10 mouse cellular contexts compared by ENCODE assay signal in genomic region chr9:98429806-98430205, GRCm38 (mm10). TPM values are rescaled to one million over a fixed set of nuclear protein-coding genes. Genes with fewer than 3 reads are reported as not detected.
DNase-seq lines count a peak whose midpoint lies in the region; ATAC-seq lines count a peak whose summit lies in the region.
"Had no signal": no experiment of that assay in that cellular context is flagged by ENCODE, and none has a peak within 500 bp of the region (broad histone marks: within the 10 kb centered on the region; RNA-seq: fewer than 3 reads in every experiment).

No protein-coding gene starts in this region.

- H3K4me1 ChIP-seq in embryonic facial prominence, embryonic 13.5 days, result peaks cover 62% of the 10 kb centered on the region
- H3K4me1 ChIP-seq in intestine, embryonic 15.5 days (replicated peaks), result peaks cover 59% of the 10 kb centered on the region

- H3K36me3 ChIP-seq in embryonic facial prominence, embryonic 13.5 days, result peaks cover 16% of the 10 kb centered on the region
- no peaks in the 10 kb centered on the region for H3K36me3 ChIP-seq in intestine, embryonic 15.5 days

- no peak overlapping the region for H3K9ac ChIP-seq in embryonic facial prominence, embryonic 13.5 days
- H3K9ac ChIP-seq in intestine, embryonic 15.5 days, result no peak overlapping the region

- peak; percentile 25 for DNase-seq in layer of hippocampus, adult 11-12 months (ENCODE audit: low spot score)
- no peak for DNase-seq in layer of hippocampus, adult 9-11 months
- peak; percentile 25 for DNase-seq in lung, postnatal 14 days
- no peak for DNase-seq in MN1 (ENCODE audit: low spot score)
- no peak for DNase-seq in gastrocnemius, postnatal 36 days

- no peaks in the 10 kb centered on the region for H3K27me3 ChIP-seq in embryonic facial prominence, embryonic 13.5 days
- no peaks in the 10 kb centered on the region for H3K27me3 ChIP-seq in intestine, embryonic 15.5 days (replicated peaks)

- WGBS in embryonic facial prominence, embryonic 13.5 days, result 31% methylated on average over 7 of the region's 7 CpGs
- 12% methylated on average over 7 of the region's 7 CpGs for WGBS in intestine, embryonic 15.5 days

- no peak for ATAC-seq in embryonic facial prominence, embryonic 13.5 days (ENCODE audit: insufficient number of reproducible peaks, insufficient read depth, low FRiP score, low TSS enrichment, low read depth)
- ATAC-seq in intestine, embryonic 15.5 days, result peak; percentile 44
- no peak for ATAC-seq in frontal cortex, adult (ENCODE audit: low TSS enrichment)

- no peaks in the 10 kb centered on the region for H3K9me3 ChIP-seq in embryonic facial prominence, embryonic 13.5 days
- no peaks in the 10 kb centered on the region for H3K9me3 ChIP-seq in intestine, embryonic 15.5 days

- intact Hi-C loops in gastrocnemius, postnatal 36 days (cut with DNase I), result no loop called here

- H3K27ac ChIP-seq in embryonic facial prominence, embryonic 13.5 days, result peak overlapping the region; percentile 55
- peak overlapping the region; percentile 33 for H3K27ac ChIP-seq in intestine, embryonic 15.5 days

- H3K4me2 ChIP-seq in embryonic facial prominence, embryonic 13.5 days, result peak overlapping the region; percentile 20; the same call in 1 of the 2 replicates
- peak overlapping the region; percentile 41 for H3K4me2 ChIP-seq in intestine, embryonic 15.5 days (replicated peaks)

- H3K4me3 ChIP-seq in embryonic facial prominence, embryonic 13.5 days, result no peak overlapping the region
- H3K4me3 ChIP-seq in intestine, embryonic 15.5 days (replicated peaks), result no peak overlapping the region

RNA-seq across cellular contexts. Expression of gene Rbp1, which starts 7.0 kb away (rescaled TPM):
- polyA plus RNA-seq in embryonic facial prominence, embryonic 13.5 days (2015; fragmentation: Nextera tagmentation; extraction: Ambion mirVana), result 54.1 and 61.1 TPM in 2 replicates
- polyA plus RNA-seq in intestine, embryonic 15.5 days (2015; fragmentation: Nextera tagmentation; extraction: Ambion mirVana), result 62.8 and 66.5 TPM in 2 replicates
- total RNA-seq in gastrocnemius, postnatal 36 days (2021), result 1 to 10 TPM; 1.2 to 1.5 TPM
- total RNA-seq: neutrophil, adult 5-6 weeks had no signal

RNA-seq across cellular contexts. Expression of gene Rbp2, which starts 56.1 kb away (rescaled TPM):
- 0.37 and 1.7 TPM in 2 replicates for polyA plus RNA-seq in embryonic facial prominence, embryonic 13.5 days (2015; fragmentation: Nextera tagmentation; extraction: Ambion mirVana)
- polyA plus RNA-seq in intestine, embryonic 15.5 days (2015; fragmentation: Nextera tagmentation; extraction: Ambion mirVana), result 291 and 368 TPM in 2 replicates
- not detected for total RNA-seq in gastrocnemius, postnatal 36 days (2021)
- total RNA-seq: MEL; neutrophil, adult 5-6 weeks had no signal

Comparison
In these comparisons a context has a peak if more than half of its experiments do, and no peak if none do; other contexts are left out.
1. DNase-seq: peak in layer of hippocampus, adult 11-12 months (single experiment) and lung, postnatal 14 days (single experiment); none in layer of hippocampus, adult 9-11 months (single experiment), MN1 (single experiment) and gastrocnemius, postnatal 36 days (0 of 2).
2. RNA of gene Rbp2, which starts 56.1 kb away (polyA plus RNA-seq): 291 to 368 TPM in intestine, embryonic 15.5 days; 0.37 to 1.7 TPM in embryonic facial prominence, embryonic 13.5 days; every median in the first group is over 100 times any median in the second.